Mouse (Mus musculus): ENCODE data around the gene Rabgap1l. TPM values are rescaled to one million over a fixed set of nuclear protein-coding genes. Genes with fewer than 3 reads are reported as not detected.

Rabgap1l gene
- polyA plus RNA-seq, 1 experiment from 2014 or later, result 23.2 TPM

DNA sequence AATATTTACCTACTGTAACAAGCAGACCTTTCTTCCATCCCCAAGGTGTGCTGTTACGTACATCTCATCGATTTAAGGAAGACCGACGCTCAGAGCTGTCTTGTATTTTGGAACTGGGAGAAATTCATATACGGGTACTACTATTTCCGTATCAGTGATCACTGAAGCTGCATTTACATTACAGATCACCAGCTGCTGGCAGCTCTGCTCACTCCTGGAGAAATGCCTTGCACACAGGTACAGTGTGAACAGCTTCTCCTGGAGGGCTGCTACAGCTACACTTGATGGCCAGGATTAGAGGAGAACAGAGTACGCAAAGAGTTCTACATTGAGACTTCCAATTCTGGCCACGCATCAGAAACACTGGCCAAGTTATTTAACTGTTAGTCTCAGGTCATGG lies 257.4 kb downstream of the Rabgap1l start:
- Histone ChIP-seq H3K27ac (ENCODE audit: low read depth, low read length) (no peak overlapping the region), H3K27me3 (replicated peaks; ENCODE audit: control insufficient read depth, insufficient read depth, low read length) (no peaks in the 10 kb centered on the region), H3K4me1 (replicated peaks; ENCODE audit: control insufficient read depth, insufficient read depth, low read length) (no peaks in the 10 kb centered on the region), H3K4me2 (replicated peaks; ENCODE audit: low read depth) (no peak overlapping the region), H3K9me3 (ENCODE audit: control insufficient read depth) (no peaks in the 10 kb centered on the region), H3K4me3 (ENCODE audit: low read depth, low read length) (no peak overlapping the region), H3K36me3 (ENCODE audit: control insufficient read depth, insufficient read depth) (no peaks in the 10 kb centered on the region), H3K9ac (ENCODE audit: low read depth, low read length) (no peak overlapping the region)
- no peak for TF ChIP-seq CTCF (IDR thresholded peaks at IDR 0.05; ENCODE audit: low read depth)
- no peak for ATAC-seq
- WGBS, result 90% methylated on average over 8 of the region's 8 CpGs

DNA sequence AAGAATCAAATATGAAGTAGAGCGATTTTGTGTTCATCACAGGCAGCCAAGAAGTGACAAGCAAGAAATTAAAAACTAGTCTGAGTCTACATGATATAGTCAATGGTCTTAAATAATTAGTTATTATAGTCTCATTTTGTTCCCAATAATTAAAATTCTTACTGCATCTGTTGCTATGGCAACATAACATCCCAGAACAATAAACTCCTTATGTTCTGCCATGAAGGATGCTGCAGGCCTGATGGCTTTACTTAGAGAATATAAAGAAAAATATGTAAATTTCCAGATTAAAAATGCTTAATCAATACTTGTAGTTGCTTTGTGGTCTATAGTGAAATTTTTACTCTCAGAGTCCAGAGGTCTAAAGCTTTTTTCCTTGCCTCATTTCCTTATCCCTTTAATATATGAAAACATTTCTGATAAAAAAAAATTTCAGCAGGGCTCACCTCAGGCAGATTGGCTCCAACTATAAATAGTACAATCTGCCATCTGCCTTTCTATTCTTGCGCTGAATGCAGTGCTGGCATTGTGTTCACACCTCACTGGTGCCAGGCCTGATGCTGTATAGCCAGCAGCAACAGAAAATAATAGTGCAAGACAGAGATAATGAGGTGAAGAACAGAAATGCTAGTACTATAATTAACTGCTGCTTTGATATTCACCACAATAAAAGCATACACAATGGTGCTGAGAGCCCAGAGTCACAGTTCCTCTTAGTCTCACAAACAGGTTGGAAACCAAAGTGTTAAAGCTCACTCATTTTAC lies 258.3 kb downstream of the Rabgap1l start:
- no peak for TF ChIP-seq CTCF (IDR thresholded peaks at IDR 0.05; ENCODE audit: low read depth)
- no peak overlapping the region for H3K27ac ChIP-seq (ENCODE audit: low read depth, low read length)
- H3K4me3 ChIP-seq (ENCODE audit: low read depth, low read length), result no peak overlapping the region
- H3K9ac ChIP-seq (ENCODE audit: low read depth, low read length), result no peak overlapping the region
- H3K36me3 ChIP-seq (ENCODE audit: control insufficient read depth, insufficient read depth), result no peaks in the 10 kb centered on the region
- H3K4me1 ChIP-seq (replicated peaks; ENCODE audit: control insufficient read depth, insufficient read depth, low read length), result no peaks in the 10 kb centered on the region
- no peak for ATAC-seq
- 86% methylated on average over 2 of the region's 2 CpGs for WGBS
- H3K9me3 ChIP-seq (ENCODE audit: control insufficient read depth), result no peaks in the 10 kb centered on the region
- H3K27me3 ChIP-seq (replicated peaks; ENCODE audit: control insufficient read depth, insufficient read depth, low read length), result no peaks in the 10 kb centered on the region
- no peak overlapping the region for H3K4me2 ChIP-seq (replicated peaks; ENCODE audit: low read depth)

GRCm38 (mm10) chr1:160533209-160533820 lies 259.7 kb downstream of the Rabgap1l start:
- H3K4me1 ChIP-seq (replicated peaks; ENCODE audit: control insufficient read depth, insufficient read depth, low read length), result no peaks in the 10 kb centered on the region
- H3K9me3 ChIP-seq (ENCODE audit: control insufficient read depth), result no peaks in the 10 kb centered on the region
- H3K4me3 ChIP-seq (ENCODE audit: low read depth, low read length), result no peak overlapping the region
- no peak for TF ChIP-seq CTCF (IDR thresholded peaks at IDR 0.05; ENCODE audit: low read depth)
- no peak overlapping the region for H3K4me2 ChIP-seq (replicated peaks; ENCODE audit: low read depth)
- H3K36me3 ChIP-seq (ENCODE audit: control insufficient read depth, insufficient read depth), result no peaks in the 10 kb centered on the region
- no peak overlapping the region for H3K27ac ChIP-seq (ENCODE audit: low read depth, low read length)
- 67% methylated on average over 6 of the region's 6 CpGs for WGBS
- no peak overlapping the region for H3K9ac ChIP-seq (ENCODE audit: low read depth, low read length)
- H3K27me3 ChIP-seq (replicated peaks; ENCODE audit: control insufficient read depth, insufficient read depth, low read length), result no peaks in the 10 kb centered on the region
- no peak for ATAC-seq

DNA sequence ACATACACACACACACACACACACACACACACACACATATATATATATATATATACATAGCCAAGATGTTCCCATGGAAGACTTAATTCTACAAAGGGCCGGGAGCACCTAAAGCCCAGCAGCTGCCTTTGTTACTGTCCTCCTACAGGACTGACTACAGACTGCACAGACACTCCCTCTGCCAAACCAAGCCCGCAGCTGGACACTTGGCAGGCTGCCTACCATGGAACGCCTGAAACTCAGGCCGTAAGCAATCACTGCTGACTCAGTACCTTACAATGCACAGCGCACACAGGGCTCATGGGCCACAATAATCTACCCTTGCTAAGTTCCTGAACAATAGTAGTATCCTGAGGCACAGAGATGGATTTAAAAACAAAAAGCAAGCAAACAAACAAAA lies 261.6 kb downstream of the Rabgap1l start:
- Histone ChIP-seq H3K4me3 (ENCODE audit: low read depth, low read length) (no peak overlapping the region), H3K27me3 (replicated peaks; ENCODE audit: control insufficient read depth, insufficient read depth, low read length) (no peaks in the 10 kb centered on the region), H3K9me3 (ENCODE audit: control insufficient read depth) (no peaks in the 10 kb centered on the region), H3K9ac (ENCODE audit: low read depth, low read length) (no peak overlapping the region), H3K36me3 (ENCODE audit: control insufficient read depth, insufficient read depth) (no peaks in the 10 kb centered on the region), H3K4me1 (replicated peaks; ENCODE audit: control insufficient read depth, insufficient read depth, low read length) (no peaks in the 10 kb centered on the region), H3K4me2 (replicated peaks; ENCODE audit: low read depth) (no peak overlapping the region), H3K27ac (ENCODE audit: low read depth, low read length) (no peak overlapping the region)
- peak; percentile 46 for TF ChIP-seq CTCF (IDR thresholded peaks at IDR 0.05; ENCODE audit: low read depth)
- ATAC-seq, result 0 out of 2 replicates have a peak, but pooled peaks have one; percentile 28
- 22% methylated on average over 5 of the region's 5 CpGs for WGBS

GRCm38 (mm10) chr1:160521918-160522317 lies 271.1 kb downstream of the Rabgap1l start:
- no peaks in the 10 kb centered on the region for H3K4me1 ChIP-seq (replicated peaks; ENCODE audit: control insufficient read depth, insufficient read depth, low read length)
- no peaks in the 10 kb centered on the region for H3K9me3 ChIP-seq (ENCODE audit: control insufficient read depth)
- TF ChIP-seq CTCF (IDR thresholded peaks at IDR 0.05; ENCODE audit: low read depth), result no peak
- H3K36me3 ChIP-seq (ENCODE audit: control insufficient read depth, insufficient read depth), result no peaks in the 10 kb centered on the region
- WGBS, result 69% methylated on average over 3 of the region's 3 CpGs
- H3K9ac ChIP-seq (ENCODE audit: low read depth, low read length), result no peak overlapping the region
- no peak overlapping the region for H3K4me2 ChIP-seq (replicated peaks; ENCODE audit: low read depth)
- ATAC-seq, result no peak
- no peak overlapping the region for H3K4me3 ChIP-seq (ENCODE audit: low read depth, low read length)
- H3K27ac ChIP-seq (ENCODE audit: low read depth, low read length), result no peak overlapping the region
- no peaks in the 10 kb centered on the region for H3K27me3 ChIP-seq (replicated peaks; ENCODE audit: control insufficient read depth, insufficient read depth, low read length)

DNA sequence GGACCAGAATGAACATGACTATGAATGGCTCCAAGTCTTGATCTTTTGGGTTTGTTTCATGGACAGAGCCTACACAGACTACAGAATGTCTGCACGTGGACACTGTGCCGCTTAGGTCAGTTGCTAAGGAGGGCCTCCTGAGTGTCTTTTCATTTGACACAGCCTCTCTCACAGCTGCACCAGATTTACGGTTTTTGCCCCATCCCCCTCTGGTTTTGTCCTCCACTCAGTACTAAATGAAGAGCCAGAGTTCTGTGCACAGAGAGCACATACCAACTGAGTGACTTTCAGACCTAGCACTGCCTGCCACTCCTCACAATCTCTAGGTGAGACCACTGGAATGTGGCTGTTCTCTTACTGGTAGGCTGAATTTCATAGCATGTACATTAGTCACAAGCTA lies 272.3 kb downstream of the Rabgap1l start:
- no peak overlapping the region for H3K9ac ChIP-seq (ENCODE audit: low read depth, low read length)
- H3K4me1 ChIP-seq (replicated peaks; ENCODE audit: control insufficient read depth, insufficient read depth, low read length), result no peaks in the 10 kb centered on the region
- no peak for ATAC-seq
- no peak for TF ChIP-seq CTCF (IDR thresholded peaks at IDR 0.05; ENCODE audit: low read depth)
- no peak overlapping the region for H3K27ac ChIP-seq (ENCODE audit: low read depth, low read length)
- H3K36me3 ChIP-seq (ENCODE audit: control insufficient read depth, insufficient read depth), result no peaks in the 10 kb centered on the region
- 65% methylated on average over 3 of the region's 3 CpGs for WGBS
- H3K9me3 ChIP-seq (ENCODE audit: control insufficient read depth), result no peaks in the 10 kb centered on the region
- no peaks in the 10 kb centered on the region for H3K27me3 ChIP-seq (replicated peaks; ENCODE audit: control insufficient read depth, insufficient read depth, low read length)
- H3K4me2 ChIP-seq (replicated peaks; ENCODE audit: low read depth), result no peak overlapping the region
- H3K4me3 ChIP-seq (ENCODE audit: low read depth, low read length), result no peak overlapping the region
